Mouse (Mus musculus) MEL (cell line): ENCODE results near the gene Chrna9. TPM values are rescaled to one million over a fixed set of nuclear protein-coding genes. Genes with fewer than 3 reads are reported as not detected.

ENCODE experiments used
- DNase-seq: peaks from one replicate; pipeline ENCODE4 v3.0.0; 2011; ENCODE audit warnings: low read depth, low spot score
- H3K27ac ChIP-seq: 2 replicates; pipeline ENCODE4 v1.5.1; 2012; ENCODE audit warnings: low read depth, mild to moderate bottlenecking, control low read depth, low read length, moderate library complexity; ENCODE audit not compliant: control insufficient read depth
- H3K27me3 ChIP-seq, 2 experiments: fragments of 150-350 bp in 1 of 2; sonication (generic) in 1 of 2; 2 replicates each; pipeline ENCODE4 v1.6.1; 2012; ENCODE audit warnings: low read length in 2 of 2, mild to moderate bottlenecking in 2 of 2, improper control_type of control experiment in 1 of 2, moderate library complexity in 1 of 2; ENCODE audit not compliant: insufficient read depth in 2 of 2, control insufficient read depth in 1 of 2
- H3K36me3 ChIP-seq, 2 experiments: 2 replicates each; pipeline ENCODE4 v1.6.1; 2012 to 2014; ENCODE audit warnings: low read length in 2 of 2, improper control_type of control experiment in 1 of 2, inconsistent platforms in 1 of 2, mild to moderate bottlenecking in 1 of 2; ENCODE audit not compliant: insufficient read depth in 2 of 2, control insufficient read depth in 1 of 2
- H3K4me1 ChIP-seq, 2 experiments: fragments of 150-350 bp in 1 of 2; sonication (generic) in 1 of 2; 2 replicates each; pipeline ENCODE4 v1.6.1; 2012; ENCODE audit warnings: low read length in 2 of 2, improper control_type of control experiment in 1 of 2, mild to moderate bottlenecking in 1 of 2; ENCODE audit not compliant: insufficient read depth in 2 of 2, control insufficient read depth in 1 of 2
- H3K4me3 ChIP-seq, 2 experiments: fragments of 150-350 bp in 1 of 2; sonication (generic) in 1 of 2; 2 replicates each; pipeline ENCODE4 v1.5.1; 2012; ENCODE audit warnings: low read depth in 2 of 2, low read length in 2 of 2, mild to moderate bottlenecking in 2 of 2, moderate library complexity in 2 of 2, control low read depth in 1 of 2, improper control_type of control experiment in 1 of 2; ENCODE audit not compliant: control insufficient read depth in 1 of 2, insufficient read depth in 1 of 2
- H3K79me2 ChIP-seq: 2 replicates; pipeline ENCODE4 v1.6.1; 2012; ENCODE audit warnings: mild to moderate bottlenecking, low read length, moderate library complexity; ENCODE audit not compliant: control insufficient read depth, poor library complexity, insufficient read depth
- H3K9ac ChIP-seq: 2 replicates; pipeline ENCODE4 v1.6.1; 2012; ENCODE audit warnings: low read depth, mild to moderate bottlenecking, control low read depth, low read length, moderate library complexity; ENCODE audit not compliant: control insufficient read depth, poor library complexity, severe bottlenecking
- H3K9me3 ChIP-seq: fragments of 150-350 bp; sonication (generic); replicated peaks from 2 replicates; pipeline ENCODE4 v1.6.1; 2012; ENCODE audit warnings: mild to moderate bottlenecking, low read length, improper control_type of control experiment, moderate library complexity; ENCODE audit not compliant: insufficient read depth
- CHD1 ChIP-seq: IDR thresholded peaks from 2 replicates; pipeline ENCODE4 v1.6.1; 2012; ENCODE audit warnings: low read depth, mild to moderate bottlenecking, inconsistent platforms, low read length, improper control_type of control experiment
- CHD2 ChIP-seq: IDR thresholded peaks from 2 replicates; pipeline ENCODE4 v1.6.1; 2011; ENCODE audit warnings: low read length, improper control_type of control experiment
- CTCF ChIP-seq, 3 experiments: IDR thresholded peaks in 2 of 3; conservative IDR thresholded peaks in 1 of 3; 2 replicates each; pipeline ENCODE4 v1.5.1; 2011 to 2012; ENCODE audit warnings: low read length in 3 of 3, low read depth in 2 of 3, mild to moderate bottlenecking in 2 of 3, improper control_type of control experiment in 1 of 3, inconsistent platforms in 1 of 3, mixed read lengths in 1 of 3, moderate library complexity in 1 of 3; ENCODE audit not compliant: control insufficient read depth in 1 of 3, insufficient read depth in 1 of 3, poor library complexity in 1 of 3, severe bottlenecking in 1 of 3
- E2F4 ChIP-seq: IDR thresholded peaks from 2 replicates; pipeline ENCODE4 v1.6.1; 2011; ENCODE audit warnings: low read depth, low read length, improper control_type of control experiment, borderline replicate concordance
- ELF1 ChIP-seq: IDR thresholded peaks from 2 replicates; pipeline ENCODE4 v1.6.1; 2014; ENCODE audit warnings: low read depth, mild to moderate bottlenecking, inconsistent platforms, low read length, improper control_type of control experiment, moderate library complexity
- MAFK ChIP-seq: IDR thresholded peaks from 2 replicates; pipeline ENCODE4 v1.6.1; 2011; ENCODE audit warnings: low read depth, mild to moderate bottlenecking, low read length, improper control_type of control experiment, borderline replicate concordance
- MAZ ChIP-seq: IDR thresholded peaks from 2 replicates; pipeline ENCODE4 v1.6.1; 2012; ENCODE audit warnings: low read depth, mild to moderate bottlenecking, inconsistent platforms, low read length, improper control_type of control experiment
- MEF2A ChIP-seq: IDR thresholded peaks from 2 replicates; pipeline ENCODE4 v1.6.1; 2014; ENCODE audit warnings: low read depth, mild to moderate bottlenecking, inconsistent platforms, low read length, improper control_type of control experiment; ENCODE audit not compliant: poor library complexity, insufficient replicate concordance, severe bottlenecking; ENCODE audit errors: extremely low read depth
- NELFE ChIP-seq: IDR thresholded peaks from 2 replicates; pipeline ENCODE4 v1.6.1; 2011; ENCODE audit warnings: low read depth, low read length, improper control_type of control experiment
- RAD21 ChIP-seq: IDR thresholded peaks from 2 replicates; pipeline ENCODE4 v1.6.1; 2011; ENCODE audit warnings: mild to moderate bottlenecking, low read depth, low read length, improper control_type of control experiment
- SIN3A ChIP-seq: IDR thresholded peaks from 2 replicates; pipeline ENCODE4 v1.6.1; 2012; ENCODE audit warnings: low read length, improper control_type of control experiment, inconsistent platforms
- SMC3 ChIP-seq: IDR thresholded peaks from 2 replicates; pipeline ENCODE4 v1.6.1; 2011; ENCODE audit warnings: low read depth, low read length, improper control_type of control experiment
- TAL1 ChIP-seq: IDR thresholded peaks from 2 replicates; pipeline ENCODE4 v1.6.1; 2012; ENCODE audit warnings: mild to moderate bottlenecking, inconsistent platforms, low read length, moderate library complexity, mixed read lengths
- TBP ChIP-seq: IDR thresholded peaks from 2 replicates; pipeline ENCODE4 v1.8.0; 2011; ENCODE audit warnings: low read depth, low read length, improper control_type of control experiment
- TCF12 ChIP-seq: IDR thresholded peaks from 2 replicates; pipeline ENCODE4 v1.6.1; 2014; ENCODE audit warnings: low read depth, mild to moderate bottlenecking, inconsistent platforms, low read length, improper control_type of control experiment, moderate library complexity
- USF1 ChIP-seq: IDR thresholded peaks from 2 replicates; pipeline ENCODE4 v1.6.1; 2014; ENCODE audit warnings: low read depth, mild to moderate bottlenecking, inconsistent platforms, low read length, improper control_type of control experiment, moderate library complexity
- USF2 ChIP-seq, 2 experiments: IDR thresholded peaks; 2 replicates each; pipeline ENCODE4 v1.6.1; 2011 to 2012; ENCODE audit warnings: improper control_type of control experiment in 2 of 2, low read length in 2 of 2, borderline replicate concordance in 1 of 2, inconsistent platforms in 1 of 2, low read depth in 1 of 2, mild to moderate bottlenecking in 1 of 2; ENCODE audit not compliant: insufficient read depth in 1 of 2
- polyA plus RNA-seq, 2 experiments: library from polyadenylated mRNA; stranded (reverse) in 1 of 2; unstranded in 1 of 2; fragments of >175 nt in 1 of 2; fragments of >200 nt in 1 of 2; gene quantifications; 2 replicates each; pipeline versions ENCODE4 v1.2.1 to v1.2.4; 2012; ENCODE audit warnings: low replicate concordance in 2 of 2, low read depth in 1 of 2; ENCODE audit not compliant: insufficient read length in 2 of 2, insufficient read depth in 1 of 2, missing spikeins in 1 of 2
- total RNA-seq: library from RNA; depleted of rRNA; stranded (reverse); fragments of 300-350 nt; gene quantifications from 2 replicates; pipeline ENCODE4 v1.2.3, GENCODE M21; 2012

Chrna9 gene
- total and polyA plus RNA-seq, 3 experiments = not detected

GRCm38 (mm10) chr5:66001232-66001631 lies 66.5 kb downstream of the Chrna9 start:
- no peak for TF ChIP-seq MAFK
- TF ChIP-seq CTCF (IDR thresholded peaks at IDR 0.05 in 2 of 3, conservative IDR thresholded peaks at IDR 0.05 in 1 of 3; ENCODE audit: control insufficient read depth in 1 of 3, insufficient read depth in 1 of 3, low read depth in 2 of 3, low read length in 3 of 3, poor library complexity in 1 of 3, severe bottlenecking in 1 of 3) = peak in 1 of 3 experiments; percentile 8; a peak in 1 of 6 replicates
- TF ChIP-seq NELFE = no peak
- TF ChIP-seq TCF12 = no peak
- TF ChIP-seq SIN3A = no peak
- no peak for TF ChIP-seq CHD2
- TF ChIP-seq SMC3 = no peak
- no peak for TF ChIP-seq TBP
- no peak for TF ChIP-seq MEF2A
- peak; percentile 1 for TF ChIP-seq RAD21
- no peak for TF ChIP-seq ELF1
- TF ChIP-seq USF1 = no peak
- no peak for TF ChIP-seq MAZ
- no peak for TF ChIP-seq USF2 (IDR thresholded peaks at IDR 0.05; ENCODE audit: borderline replicate concordance in 1 of 2, insufficient read depth in 1 of 2, low read depth in 1 of 2, low read length in 2 of 2)
- no peak for TF ChIP-seq E2F4
- TF ChIP-seq, all 39 proteins: peak for 2
- no peaks in the 10 kb centered on the region for H3K36me3 ChIP-seq
- no peaks in the 10 kb centered on the region for H3K79me2 ChIP-seq
- no peaks in the 10 kb centered on the region for H3K4me1 ChIP-seq
- DNase-seq = no peak
- no peak overlapping the region for H3K9ac ChIP-seq
- no peak overlapping the region for H3K27ac ChIP-seq
- peaks cover 0 to 2% of the 10 kb centered on the region in 2 experiments; a peak in 1 of 4 replicates for H3K27me3 ChIP-seq
- H3K9me3 ChIP-seq = no peaks in the 10 kb centered on the region
- no peak overlapping the region for H3K4me3 ChIP-seq

- H3K4me3 ChIP-seq = no peak within 1 kb of the TSS
- no peaks in the 10 kb centered on the region for H3K36me3 ChIP-seq
- no peak within 1 kb of the TSS for H3K9ac ChIP-seq
- H3K9me3 ChIP-seq = no peaks in the 10 kb centered on the region
- H3K27ac ChIP-seq = no peak within 1 kb of the TSS
- TF ChIP-seq CHD1 (no peak), TAL1 (no peak), MAFK (no peak), RAD21 (no peak)
- no peaks in the 10 kb centered on the region; a peak in 1 of 4 replicates for H3K27me3 ChIP-seq
- no peak for DNase-seq
- no peaks in the 10 kb centered on the region for H3K4me1 ChIP-seq
- no peaks in the 10 kb centered on the region for H3K79me2 ChIP-seq
Observed at GRCm38 (mm10) chr5:66004134-66004925, 69.6 kb downstream of the Chrna9 start, which contains the start of gene 9130230L23Rik. Gene 9130230L23Rik (minus strand): TSS chr5:66004285.
